Mouse (Mus musculus) monocyte, adult 5-6 weeks (primary cell): Measurements from ENCODE around the gene Cnga1. TPM values are rescaled to one million over a fixed set of nuclear protein-coding genes. Genes with fewer than 3 reads are reported as not detected.

Experiments used
- ATAC-seq: fragments of 153-309, 156-312 bp; replicated peaks from 2 replicates; pipeline ENCODE4 v1.8.0; 2017; ENCODE audit warnings: mild to moderate bottlenecking; ENCODE audit not compliant: low TSS enrichment, insufficient number of reproducible peaks, severe bottlenecking, poor library complexity, low FRiP score
- total RNA-seq: library from RNA; stranded (forward); fragments of 200-1000, 200-491, 200-594 nt; gene quantifications from 3 replicates; pipeline ENCODE4 v1.2.3, GENCODE M21; 2017

Gene Cnga1
- total RNA-seq, 1 experiment from 2014 or later = 2.7 TPM

- no peak for ATAC-seq
These were observed 83.0 kb downstream of the Cnga1 start for GRCm38 (mm10) chr5:72560976-72561628.

GRCm38 (mm10) chr5:72559544-72560049 lies 84.5 kb downstream of the Cnga1 start, which contains the start of gene Nfxl1:
Nfxl1 (minus strand) TSS chr5:72559684.
- ATAC-seq = peak; percentile 91

GRCm38 (mm10) chr5:72558716-72559526 lies 85.2 kb downstream of the Cnga1 start:
- ATAC-seq = peak; percentile 9; the same call in 1 of the 2 replicates

- no peak for ATAC-seq
These were observed 87.8 kb downstream of the Cnga1 start for GRCm38 (mm10) chr5:72556245-72556644.

Other genes with a start within 250 kb of the Cnga1 start
- gene Corin, start 139.8 kb downstream of the Cnga1 start, total RNA-seq = not detected in 3 replicates
- 18.8 to 22.9 TPM (median 21.2 TPM) in 3 replicates for gene Nfxl1, start 84.6 kb downstream of the Cnga1 start, total RNA-seq
- not detected in 3 replicates for gene Zar1, start 63.0 kb downstream of the Cnga1 start, total RNA-seq
- gene Gm5868, start 56.7 kb downstream of the Cnga1 start, total RNA-seq = not detected in 3 replicates
- gene Nipal1, start 3.5 kb upstream of the Cnga1 start, total RNA-seq = 0.96 to 4.8 TPM (median 1.4 TPM) in 3 replicates
- 44.5 to 208 TPM (median 58.1 TPM) in 3 replicates for gene Txk, start 108.5 kb upstream of the Cnga1 start, total RNA-seq
- gene Tec, start 224.2 kb upstream of the Cnga1 start, total RNA-seq = 92.8 to 110 TPM (median 97.0 TPM) in 3 replicates